Mouse (Mus musculus) heart, embryonic 14.5 days (tissue): ENCODE measurements around the gene Uimc1. TPM values are rescaled to one million over a fixed set of nuclear protein-coding genes. Genes with fewer than 3 reads are reported as not detected.

Source experiments
- ATAC-seq: fragments of 200-750 bp; cut with Nextera tagmentation; 2 replicates; pipeline ENCODE4 v1.8.0; 2017; ENCODE audit warnings: low read depth, moderate TSS enrichment; ENCODE audit not compliant: insufficient number of reproducible peaks, insufficient read depth, low FRiP score
- H3K27ac ChIP-seq, 2 experiments: fragments of 200-500 bp in 1 of 2; fragments of 300-500 bp in 1 of 2; sonication (generic) in 1 of 2; replicated peaks in 1 of 2; 2 replicates each; pipeline ENCODE4 v1.5.1; 2012 to 2014; ENCODE audit warnings: low read depth in 2 of 2, low read length in 2 of 2, control low read depth in 1 of 2, mild to moderate bottlenecking in 1 of 2, mixed read lengths in 1 of 2; ENCODE audit not compliant: control insufficient read depth in 1 of 2, insufficient read depth in 1 of 2
- H3K27me3 ChIP-seq: fragments of 300-500 bp; sonication (generic); 2 replicates; pipeline ENCODE4 v1.6.1; 2014; ENCODE audit warnings: mild to moderate bottlenecking, low read length, control low read depth; ENCODE audit not compliant: control insufficient read depth, insufficient read depth
- H3K36me3 ChIP-seq: fragments of 300-500 bp; sonication (generic); 2 replicates; pipeline ENCODE4 v1.6.1; 2014; ENCODE audit warnings: mild to moderate bottlenecking, control low read depth, low read length, mixed read lengths; ENCODE audit not compliant: control insufficient read depth, insufficient read depth
- H3K4me1 ChIP-seq, 2 experiments: fragments of 200-500 bp in 1 of 2; fragments of 300-500 bp in 1 of 2; sonication (generic) in 1 of 2; 2 replicates each; pipeline ENCODE4 v1.6.1; 2012 to 2014; ENCODE audit warnings: low read length in 2 of 2, control low read depth in 1 of 2, mixed read lengths in 1 of 2; ENCODE audit not compliant: control insufficient read depth in 2 of 2, insufficient read depth in 2 of 2
- H3K4me2 ChIP-seq: fragments of 300-500 bp; sonication (generic); 2 replicates; pipeline ENCODE4 v1.6.1; 2014; ENCODE audit warnings: mild to moderate bottlenecking, low read length
- H3K4me3 ChIP-seq, 2 experiments: fragments of 200-500 bp in 1 of 2; fragments of 300-500 bp in 1 of 2; sonication (generic) in 1 of 2; 2 replicates each; pipeline ENCODE4 v1.5.1; 2012 to 2014; ENCODE audit warnings: low read length in 2 of 2, mild to moderate bottlenecking in 2 of 2, control low read depth in 1 of 2, low read depth in 1 of 2, moderate library complexity in 1 of 2; ENCODE audit not compliant: control insufficient read depth in 1 of 2, insufficient read depth in 1 of 2
- H3K9ac ChIP-seq: fragments of 300-500 bp; sonication (generic); 2 replicates; pipeline ENCODE4 v1.6.1; 2014; ENCODE audit warnings: mild to moderate bottlenecking, low read length
- H3K9me3 ChIP-seq: fragments of 300-500 bp; sonication (generic); 2 replicates; pipeline ENCODE4 v1.6.1; 2016; ENCODE audit warnings: low read length, control low read depth; ENCODE audit not compliant: control insufficient read depth
- WGBS: fragments of 180-500 bp; shearing (Covaris S2); extraction: QIAGEN DNeasy Blood & Tissue Kit; methylation state at CpG from one replicate; pipeline ENCODE4 v1.1.7; 2014; 5-methylcytosine and 5-hydroxymethylcytosine counted together
- polyA plus RNA-seq: library from polyadenylated mRNA; unstranded; fragments of >200 nt; fragmentation: Nextera tagmentation; extraction: Ambion mirVana; gene quantifications from 2 replicates; pipeline ENCODE4 v1.2.1, GENCODE M21; 2014

Gene Uimc1
- polyA plus RNA-seq, 1 experiment from 2014 or later: 19.3 TPM

DNA sequence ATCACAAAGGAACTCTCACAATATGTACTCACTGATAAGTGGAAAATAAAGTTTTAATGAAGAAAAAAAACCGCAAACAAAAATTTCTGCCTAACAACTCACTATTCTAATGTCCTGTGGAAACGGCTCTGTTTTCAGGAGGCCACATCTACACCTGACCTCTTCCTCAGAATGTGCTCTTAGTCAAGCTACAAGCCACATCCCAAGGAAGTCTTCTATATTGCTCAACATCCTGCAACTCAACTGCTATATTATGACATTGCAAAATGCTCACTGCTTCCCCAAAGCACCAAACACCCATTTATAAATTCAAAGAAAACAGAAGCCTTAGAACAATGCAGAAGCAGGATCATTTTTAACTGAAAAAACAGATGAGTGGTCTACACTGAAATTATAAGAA is 60.1 kb downstream of the Uimc1 start:
- no peak overlapping the region for H3K9ac ChIP-seq
- H3K4me3 ChIP-seq: no peak overlapping the region
- H3K36me3 ChIP-seq: peaks cover 19% of the 10 kb centered on the region
- H3K9me3 ChIP-seq: no peaks in the 10 kb centered on the region
- H3K4me1 ChIP-seq: no peaks in the 10 kb centered on the region
- no peak overlapping the region for H3K27ac ChIP-seq
- H3K27me3 ChIP-seq: no peaks in the 10 kb centered on the region
- no peak for ATAC-seq
- WGBS: 81% methylated on average over 2 of the region's 2 CpGs
- no peak overlapping the region for H3K4me2 ChIP-seq

DNA sequence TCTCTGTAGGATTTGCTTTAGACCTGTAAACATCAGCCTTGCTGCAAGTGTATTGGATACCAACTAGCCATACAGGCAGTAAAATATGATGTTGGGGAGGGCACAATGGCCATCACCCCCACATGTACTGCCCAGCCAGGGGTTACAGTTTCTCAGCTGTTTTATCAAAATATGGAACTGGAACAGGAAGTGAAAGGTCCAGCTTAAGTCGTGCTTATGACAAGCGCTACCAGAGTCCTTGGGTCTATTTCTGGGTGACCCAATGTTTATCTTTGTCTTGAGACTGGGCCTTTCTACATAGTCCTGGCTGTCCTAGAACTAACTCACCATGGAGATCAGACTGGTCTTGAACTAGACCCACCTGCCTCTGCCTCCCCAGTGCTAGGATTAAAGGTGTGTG is 75.9 kb downstream of the Uimc1 start:
- Histone ChIP-seq H3K36me3 (peaks cover 17% of the 10 kb centered on the region), H3K27ac (no peak overlapping the region), H3K4me1 (peaks cover 2 to 4% of the 10 kb centered on the region in 2 experiments; a peak in 3 of 4 replicates), H3K4me3 (no peak overlapping the region), H3K9me3 (no peaks in the 10 kb centered on the region), H3K9ac (no peak overlapping the region), H3K4me2 (no peak overlapping the region), H3K27me3 (no peaks in the 10 kb centered on the region)
- no peak for ATAC-seq
- 91% methylated on average over 2 of the region's 2 CpGs for WGBS

DNA sequence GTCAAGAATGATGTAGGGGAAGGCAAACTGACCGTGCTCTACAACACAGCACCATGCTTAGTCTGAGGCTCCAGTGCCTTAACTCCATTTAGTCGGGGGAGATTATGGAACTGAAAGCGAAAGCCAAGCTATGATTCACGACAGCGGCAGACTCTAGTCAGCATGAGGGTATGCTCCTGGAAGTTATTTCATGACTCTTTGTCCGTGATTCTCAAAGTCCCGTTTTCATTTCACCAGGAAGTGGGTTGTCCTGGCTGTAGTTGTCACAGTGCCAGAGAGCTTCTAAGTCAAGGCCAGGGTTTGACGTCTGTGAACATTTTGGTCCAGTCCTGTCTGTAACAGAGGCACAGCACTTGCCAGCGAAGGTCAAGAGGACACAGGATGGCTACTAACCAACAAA is 77.4 kb downstream of the Uimc1 start:
- Histone ChIP-seq H3K27ac (no peak overlapping the region), H3K4me3 (no peak overlapping the region), H3K27me3 (no peaks in the 10 kb centered on the region), H3K4me1 (peaks cover 2 to 4% of the 10 kb centered on the region in 2 experiments; a peak in 3 of 4 replicates), H3K9ac (no peak overlapping the region), H3K36me3 (peaks cover 2% of the 10 kb centered on the region; the same call in 1 of the 2 replicates), H3K4me2 (no peak overlapping the region), H3K9me3 (no peaks in the 10 kb centered on the region)
- 54% methylated on average over 9 of the region's 9 CpGs for WGBS
- ATAC-seq: no peak

DNA sequence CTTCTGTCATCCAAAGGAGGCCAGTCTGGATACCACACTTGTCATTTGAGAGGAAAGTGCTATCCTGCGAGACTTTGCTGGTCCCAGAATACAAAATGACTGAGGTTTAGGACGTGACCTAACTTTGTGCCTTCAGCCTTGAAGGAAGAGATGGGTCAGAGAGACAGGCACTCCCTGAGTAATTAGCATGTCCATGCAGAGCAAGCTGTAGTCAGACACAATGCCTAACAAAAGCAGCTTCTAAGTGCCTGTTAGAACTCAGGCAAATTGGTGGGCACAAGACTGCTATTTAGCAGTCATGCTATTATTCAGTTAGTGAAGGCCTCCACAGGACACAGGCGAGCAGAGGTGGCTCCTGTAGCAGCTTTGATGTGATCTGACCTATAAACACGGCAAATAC is 77.8 kb downstream of the Uimc1 start:
- H3K4me1 ChIP-seq: peaks cover 2 to 4% of the 10 kb centered on the region in 2 experiments; a peak in 3 of 4 replicates
- H3K27me3 ChIP-seq: no peaks in the 10 kb centered on the region
- H3K36me3 ChIP-seq: no peaks in the 10 kb centered on the region
- H3K4me2 ChIP-seq: no peak overlapping the region
- H3K9me3 ChIP-seq: no peaks in the 10 kb centered on the region
- no peak overlapping the region for H3K9ac ChIP-seq
- no peak overlapping the region for H3K27ac ChIP-seq
- 84% methylated on average over 4 of the region's 4 CpGs for WGBS
- ATAC-seq: no peak
- H3K4me3 ChIP-seq: no peak overlapping the region

DNA sequence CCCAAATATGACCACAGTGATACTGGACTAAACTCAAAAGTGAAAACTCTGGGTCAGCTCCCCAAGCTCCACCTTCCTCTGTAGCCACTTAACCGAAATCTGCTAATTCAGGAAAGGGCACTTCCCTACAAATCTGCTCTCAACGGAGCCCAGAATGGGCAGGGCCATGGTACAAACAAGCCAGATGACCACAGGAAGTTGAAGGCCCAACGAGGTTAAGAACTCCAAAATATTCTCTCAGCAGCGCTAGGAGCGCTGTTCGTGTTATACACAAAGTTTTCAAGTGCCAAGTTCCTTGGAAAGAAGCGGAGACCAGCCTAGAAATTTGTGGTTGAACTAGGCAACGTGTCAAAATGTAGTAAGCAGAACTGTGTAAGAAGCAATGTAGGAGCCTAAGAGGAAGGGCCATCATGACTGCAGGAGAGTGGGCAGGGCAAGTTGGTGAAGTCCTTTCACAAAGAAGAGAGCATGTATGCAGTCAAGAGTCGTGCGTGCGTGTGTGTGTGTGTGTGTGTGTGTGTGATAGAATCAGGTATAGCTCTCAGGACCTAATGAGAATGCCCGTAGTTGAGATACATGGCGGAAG is 78.8 kb downstream of the Uimc1 start, which contains the start of gene Hk3:
TSS of gene Hk3 (minus strand) at position 192 of the 586 bp plus-strand sequence.
- Histone ChIP-seq H3K27me3 (no peaks in the 10 kb centered on the region; the same call in 1 of the 2 replicates), H3K4me3 (no peak within 1 kb of the TSS), H3K36me3 (no peaks in the 10 kb centered on the region), H3K9me3 (no peaks in the 10 kb centered on the region), H3K4me2 (no peak within 1 kb of the TSS), H3K9ac (no peak within 1 kb of the TSS), H3K27ac (no peak within 1 kb of the TSS), H3K4me1 (peaks cover 2 to 4% of the 10 kb centered on the region in 2 experiments; a peak in 3 of 4 replicates)
- ATAC-seq: no peak
- 83% methylated on average over 13 of the region's 13 CpGs for WGBS

DNA sequence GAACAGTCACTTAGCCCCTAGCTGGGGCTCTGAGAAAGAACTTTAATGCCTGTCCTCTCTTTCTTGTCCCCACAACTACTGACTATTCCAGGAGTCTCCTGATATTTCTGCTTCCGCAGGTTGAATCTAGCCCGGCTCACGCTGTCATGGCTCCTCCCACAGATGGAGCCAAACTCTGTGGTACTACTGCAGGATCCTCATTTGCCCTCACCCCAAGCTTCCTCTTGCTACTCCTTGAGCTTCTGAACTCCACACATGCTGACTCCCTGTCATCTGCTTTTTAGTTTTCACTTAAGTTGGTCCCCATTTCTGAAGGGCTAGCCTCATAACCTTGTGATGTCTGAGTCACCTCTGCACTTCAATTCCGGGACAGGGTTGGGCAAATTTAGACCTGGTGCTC is 80.0 kb downstream of the Uimc1 start:
- Histone ChIP-seq H3K36me3 (no peaks in the 10 kb centered on the region), H3K4me1 (peaks cover 2 to 4% of the 10 kb centered on the region in 2 experiments; a peak in 3 of 4 replicates), H3K9ac (no peak overlapping the region), H3K27me3 (peaks cover 2% of the 10 kb centered on the region; the same call in 1 of the 2 replicates), H3K9me3 (no peaks in the 10 kb centered on the region), H3K4me2 (no peak overlapping the region), H3K27ac (no peak overlapping the region), H3K4me3 (no peak overlapping the region)
- WGBS: 78% methylated on average over 4 of the region's 4 CpGs
- ATAC-seq: no peak

DNA sequence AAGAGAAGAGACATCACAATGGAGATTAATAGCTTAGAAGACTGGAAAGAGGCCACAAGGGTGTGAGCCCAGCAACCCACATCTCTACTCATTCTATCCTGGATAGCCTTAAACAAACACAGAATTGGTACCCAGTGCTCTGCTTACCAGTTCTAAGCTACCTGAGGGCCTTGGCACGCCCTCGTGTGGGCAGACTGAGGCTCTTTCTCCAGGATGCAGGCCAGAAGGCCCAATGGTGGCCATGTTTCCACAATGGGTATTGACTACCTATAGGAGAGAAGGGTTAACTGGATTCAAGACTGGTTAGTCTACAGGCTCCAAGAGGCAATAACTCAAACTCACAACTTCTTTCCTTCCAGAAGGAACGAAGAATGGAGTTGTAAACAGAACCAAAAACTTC is 80.9 kb downstream of the Uimc1 start:
- WGBS: 52% methylated on average over 3 of the region's 3 CpGs
- no peaks in the 10 kb centered on the region for H3K9me3 ChIP-seq
- no peak overlapping the region for H3K27ac ChIP-seq
- peaks cover 6% of the 10 kb centered on the region; the same call in 1 of the 2 replicates for H3K27me3 ChIP-seq
- H3K4me3 ChIP-seq: no peak overlapping the region
- no peak overlapping the region for H3K4me2 ChIP-seq
- ATAC-seq: no peak
- H3K9ac ChIP-seq: no peak overlapping the region
- H3K4me1 ChIP-seq: peaks cover 2 to 4% of the 10 kb centered on the region in 2 experiments; a peak in 3 of 4 replicates
- H3K36me3 ChIP-seq: no peaks in the 10 kb centered on the region

DNA sequence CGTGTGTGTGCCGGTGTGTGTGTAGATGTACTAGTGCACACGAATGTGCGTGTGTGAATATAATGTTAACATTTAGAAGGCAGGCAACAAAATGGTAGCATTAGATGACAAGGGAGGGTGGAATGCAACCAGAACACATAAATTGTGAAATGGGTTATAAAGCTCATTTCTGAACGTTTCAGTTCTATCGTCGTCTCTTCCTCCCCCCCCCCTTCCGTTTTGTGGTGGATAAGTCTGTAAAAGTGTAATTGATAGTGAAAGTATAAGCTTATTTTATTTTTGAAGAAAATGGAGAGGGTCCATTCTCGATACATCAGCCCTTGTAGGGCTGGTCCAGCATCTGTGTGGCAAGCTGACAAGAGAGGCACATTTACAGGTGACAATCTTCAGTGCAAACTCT is 81.4 kb downstream of the Uimc1 start:
- H3K27me3 ChIP-seq: peaks cover 6% of the 10 kb centered on the region; the same call in 1 of the 2 replicates
- no peak overlapping the region for H3K9ac ChIP-seq
- no peak for ATAC-seq
- no peaks in the 10 kb centered on the region for H3K36me3 ChIP-seq
- H3K9me3 ChIP-seq: no peaks in the 10 kb centered on the region
- H3K27ac ChIP-seq: no peak overlapping the region
- WGBS: 77% methylated on average over 9 of the region's 9 CpGs
- H3K4me3 ChIP-seq: no peak overlapping the region
- peaks cover 2 to 4% of the 10 kb centered on the region in 2 experiments; a peak in 3 of 4 replicates for H3K4me1 ChIP-seq
- no peak overlapping the region for H3K4me2 ChIP-seq
